Mouse (Mus musculus) megakaryocyte, embryonic 14.5 days (primary cell): ENCODE results near the gene Hapln4. TPM values are rescaled to one million over a fixed set of nuclear protein-coding genes. Genes with fewer than 3 reads are reported as not detected.

ENCODE experiments used
- H3K27me3 ChIP-seq: replicated peaks from 2 replicates; pipeline ENCODE3; 2012; ENCODE audit warnings: inconsistent platforms
- H3K36me3 ChIP-seq: replicated peaks from 2 replicates; pipeline ENCODE3; 2012; ENCODE audit warnings: low read length, inconsistent platforms, mixed read lengths
- H3K4me1 ChIP-seq: 2 replicates; pipeline ENCODE4 v1.6.1; 2012; ENCODE audit warnings: inconsistent platforms
- H3K4me3 ChIP-seq: replicated peaks from 2 replicates; pipeline ENCODE3; 2012; ENCODE audit warnings: moderate library complexity, mild to moderate bottlenecking, inconsistent platforms
- H3K9me3 ChIP-seq: 2 replicates; pipeline ENCODE4 v1.6.1; 2012; ENCODE audit warnings: inconsistent platforms
- FLI1 ChIP-seq: IDR thresholded peaks from 2 replicates; pipeline ENCODE4 v1.6.1; 2012; ENCODE audit warnings: low read length, inconsistent platforms, mixed read lengths
- GATA1 ChIP-seq: IDR thresholded peaks from 3 replicates; pipeline ENCODE4 v1.6.1; 2012; ENCODE audit warnings: mixed read lengths, low read length, inconsistent platforms, borderline replicate concordance
- polyA plus RNA-seq: library from polyadenylated mRNA; stranded (reverse); fragments of >175 nt; gene quantifications from 2 replicates; pipeline ENCODE4 v1.2.3, GENCODE M21; 2012; ENCODE audit warnings: low replicate concordance; ENCODE audit not compliant: insufficient read depth

The Hapln4 gene
- polyA plus RNA-seq, 1 experiment = not detected

GRCm38 (mm10) chr8:70092786-70093185 is 9.5 kb downstream of the Hapln4 start:
- Histone ChIP-seq H3K9me3 (no peaks in the 10 kb centered on the region; the same call in 1 of the 2 replicates), H3K27me3 (peaks cover 85% of the 10 kb centered on the region), H3K4me3 (no peak overlapping the region), H3K4me1 (peaks cover 7% of the 10 kb centered on the region), H3K36me3 (no peaks in the 10 kb centered on the region)
- no peak for TF ChIP-seq FLI1

- TF ChIP-seq GATA1 (no peak), FLI1 (no peak)
- no peaks in the 10 kb centered on the region for H3K36me3 ChIP-seq
- peaks cover 68% of the 10 kb centered on the region for H3K27me3 ChIP-seq
- no peaks in the 10 kb centered on the region for H3K9me3 ChIP-seq
- no peak overlapping the region for H3K4me3 ChIP-seq
- peaks cover 1% of the 10 kb centered on the region; the same call in 1 of the 2 replicates for H3K4me1 ChIP-seq
These were observed 16.0 kb downstream of the Hapln4 start for GRCm38 (mm10) chr8:70099276-70099675.

- H3K4me1 ChIP-seq = peaks cover 6% of the 10 kb centered on the region; the same call in 1 of the 2 replicates
- H3K36me3 ChIP-seq = no peaks in the 10 kb centered on the region
These were observed 17.0 kb downstream of the Hapln4 start for GRCm38 (mm10) chr8:70100241-70100640.

GRCm38 (mm10) chr8:70104506-70104905 is 21.2 kb downstream of the Hapln4 start:
- Histone ChIP-seq H3K36me3 (no peaks in the 10 kb centered on the region), H3K4me1 (peaks cover 6% of the 10 kb centered on the region; the same call in 1 of the 2 replicates), H3K27me3 (peaks cover 76% of the 10 kb centered on the region), H3K4me3 (no peak overlapping the region), H3K9me3 (no peaks in the 10 kb centered on the region)
- no peak for TF ChIP-seq FLI1
- TF ChIP-seq GATA1 = no peak

More at GRCm38 (mm10) chr8:70100241-70100640, 17.0 kb downstream of the Hapln4 start:
- no peak overlapping the region for H3K4me3 ChIP-seq
- H3K9me3 ChIP-seq = no peaks in the 10 kb centered on the region
- peaks cover 72% of the 10 kb centered on the region for H3K27me3 ChIP-seq
- TF ChIP-seq FLI1 = no peak
- no peak for TF ChIP-seq GATA1

- Histone ChIP-seq H3K36me3 (no peaks in the 10 kb centered on the region), H3K27me3 (peaks cover 79% of the 10 kb centered on the region), H3K4me3 (no peak overlapping the region), H3K4me1 (peaks cover 6% of the 10 kb centered on the region; the same call in 1 of the 2 replicates), H3K9me3 (no peaks in the 10 kb centered on the region)
- TF ChIP-seq GATA1 = no peak
- no peak for TF ChIP-seq FLI1
These were observed 21.7 kb downstream of the Hapln4 start for GRCm38 (mm10) chr8:70104922-70105321.

- Histone ChIP-seq H3K4me1 (peaks cover 15% of the 10 kb centered on the region), H3K36me3 (no peaks in the 10 kb centered on the region), H3K4me3 (no peak overlapping the region), H3K27me3 (peaks cover 96% of the 10 kb centered on the region), H3K9me3 (no peaks in the 10 kb centered on the region)
- no peak for TF ChIP-seq GATA1
- no peak for TF ChIP-seq FLI1
These were observed 27.2 kb downstream of the Hapln4 start for GRCm38 (mm10) chr8:70110451-70110850.

- TF ChIP-seq FLI1 (no peak), GATA1 (no peak)
- Histone ChIP-seq H3K4me3 (peak overlapping the region; percentile 17), H3K27me3 (peaks cover 97% of the 10 kb centered on the region), H3K9me3 (no peaks in the 10 kb centered on the region), H3K4me1 (peaks cover 15% of the 10 kb centered on the region), H3K36me3 (no peaks in the 10 kb centered on the region)
These were observed 28.0 kb downstream of the Hapln4 start for GRCm38 (mm10) chr8:70111192-70111795.

GRCm38 (mm10) chr8:70112401-70113016 is 29.3 kb downstream of the Hapln4 start:
- H3K4me1 ChIP-seq = peaks cover 15% of the 10 kb centered on the region
- TF ChIP-seq GATA1 (no peak), FLI1 (no peak)
- no peak overlapping the region for H3K4me3 ChIP-seq
- H3K27me3 ChIP-seq = peaks cover 97% of the 10 kb centered on the region
- no peaks in the 10 kb centered on the region for H3K9me3 ChIP-seq
- no peaks in the 10 kb centered on the region for H3K36me3 ChIP-seq

GRCm38 (mm10) chr8:70114488-70114887 is 31.2 kb downstream of the Hapln4 start:
- Histone ChIP-seq H3K4me1 (peaks cover 18% of the 10 kb centered on the region), H3K9me3 (no peaks in the 10 kb centered on the region), H3K36me3 (no peaks in the 10 kb centered on the region), H3K27me3 (peaks cover 96% of the 10 kb centered on the region), H3K4me3 (no peak overlapping the region)
- no peak for TF ChIP-seq FLI1
- TF ChIP-seq GATA1 = no peak

GRCm38 (mm10) chr8:70114892-70115291 is 31.6 kb downstream of the Hapln4 start:
- TF ChIP-seq GATA1 = no peak
- no peak for TF ChIP-seq FLI1
- Histone ChIP-seq H3K4me3 (no peak overlapping the region), H3K36me3 (no peaks in the 10 kb centered on the region), H3K9me3 (no peaks in the 10 kb centered on the region), H3K27me3 (peaks cover 96% of the 10 kb centered on the region), H3K4me1 (peaks cover 18% of the 10 kb centered on the region)
